Mouse (Mus musculus) testis, adult 2 months (tissue): ENCODE measurements at regions not wholly inside any gene's neighbourhood (a gene's known extent, or its start where the extent isn't known, plus 50 kb on each side); places are given as distances from the start of the nearest gene placed in this dataset.

ENCODE experiments used
- H3K27ac ChIP-seq: fragments of 200-500 bp; 2 replicates; pipeline ENCODE4 v1.5.1; 2012; ENCODE audit warnings: low read depth, low read length; ENCODE audit not compliant: control insufficient read depth, insufficient read depth
- H3K27me3 ChIP-seq: fragments of 200-500 bp; 2 replicates; pipeline ENCODE4 v1.6.1; 2012; ENCODE audit warnings: mild to moderate bottlenecking, low read length, moderate library complexity; ENCODE audit not compliant: control insufficient read depth, insufficient read depth
- H3K36me3 ChIP-seq: fragments of 200-500 bp; 2 replicates; pipeline ENCODE4 v1.6.1; 2012; ENCODE audit warnings: mild to moderate bottlenecking, low read length; ENCODE audit not compliant: control insufficient read depth, insufficient read depth
- H3K4me1 ChIP-seq: fragments of 200-500 bp; 2 replicates; pipeline ENCODE4 v1.6.1; 2012; ENCODE audit warnings: low read length; ENCODE audit not compliant: control insufficient read depth, insufficient read depth
- H3K4me3 ChIP-seq: fragments of 200-500 bp; 2 replicates; pipeline ENCODE4 v1.5.1; 2012; ENCODE audit warnings: low read depth, mild to moderate bottlenecking, low read length, moderate library complexity, mixed read lengths; ENCODE audit not compliant: control insufficient read depth
- CTCF ChIP-seq: fragments of 200-500 bp; IDR thresholded peaks from 2 replicates; pipeline ENCODE4 v1.5.1; 2012; ENCODE audit warnings: low read depth, mild to moderate bottlenecking, inconsistent platforms, low read length, moderate library complexity; ENCODE audit not compliant: control insufficient read depth, insufficient read depth, insufficient replicate concordance
- POLR2A ChIP-seq: fragments of 200-500 bp; IDR thresholded peaks from 2 replicates; pipeline ENCODE4 v1.6.1; 2012; ENCODE audit warnings: low read depth, mild to moderate bottlenecking, inconsistent platforms, low read length, moderate library complexity; ENCODE audit not compliant: control insufficient read depth

GRCm38 (mm10) chr13:44583614-44584013 is 145.7 kb upstream of the Jarid2 start:
- Histone ChIP-seq H3K27ac (no peak overlapping the region), H3K27me3 (no peaks in the 10 kb centered on the region), H3K36me3 (no peaks in the 10 kb centered on the region), H3K4me1 (no peaks in the 10 kb centered on the region), H3K4me3 (no peak overlapping the region)
- no peak for TF ChIP-seq CTCF
- TF ChIP-seq POLR2A = no peak

- H3K4me1 ChIP-seq = no peaks in the 10 kb centered on the region
- no peaks in the 10 kb centered on the region for H3K27me3 ChIP-seq
- no peak overlapping the region for H3K27ac ChIP-seq
- no peak overlapping the region for H3K4me3 ChIP-seq
- no peak for TF ChIP-seq CTCF
- no peak for TF ChIP-seq POLR2A
- H3K36me3 ChIP-seq = no peaks in the 10 kb centered on the region
These were observed 145.1 kb upstream of the Jarid2 start for GRCm38 (mm10) chr13:44584151-44584550.

- Histone ChIP-seq H3K4me3 (no peak overlapping the region), H3K4me1 (no peaks in the 10 kb centered on the region), H3K27ac (no peak overlapping the region), H3K27me3 (no peaks in the 10 kb centered on the region), H3K36me3 (no peaks in the 10 kb centered on the region)
- TF ChIP-seq POLR2A (no peak), CTCF (no peak)
These were observed 144.7 kb upstream of the Jarid2 start for GRCm38 (mm10) chr13:44584551-44584950.

- no peaks in the 10 kb centered on the region for H3K27me3 ChIP-seq
- H3K4me3 ChIP-seq = no peak overlapping the region
- no peaks in the 10 kb centered on the region for H3K4me1 ChIP-seq
- H3K27ac ChIP-seq = no peak overlapping the region
- H3K36me3 ChIP-seq = no peaks in the 10 kb centered on the region
- no peak for TF ChIP-seq CTCF
- no peak for TF ChIP-seq POLR2A
These were observed 141.4 kb upstream of the Jarid2 start for GRCm38 (mm10) chr13:44587846-44588245.

GRCm38 (mm10) chr13:44594645-44595044 is 134.6 kb upstream of the Jarid2 start:
- H3K4me3 ChIP-seq = no peak overlapping the region
- H3K27me3 ChIP-seq = no peaks in the 10 kb centered on the region
- TF ChIP-seq POLR2A (no peak), CTCF (no peak)
- H3K36me3 ChIP-seq = no peaks in the 10 kb centered on the region
- no peaks in the 10 kb centered on the region for H3K4me1 ChIP-seq
- H3K27ac ChIP-seq = no peak overlapping the region

- Histone ChIP-seq H3K27ac (no peak overlapping the region), H3K27me3 (no peaks in the 10 kb centered on the region), H3K36me3 (no peaks in the 10 kb centered on the region), H3K4me1 (no peaks in the 10 kb centered on the region), H3K4me3 (peak overlapping the region; percentile 80; the same call in 1 of the 2 replicates)
- TF ChIP-seq POLR2A = no peak
- TF ChIP-seq CTCF = no peak
These were observed 131.6 kb upstream of the Jarid2 start for GRCm38 (mm10) chr13:44597666-44598065.

GRCm38 (mm10) chr13:44601024-44601423 is 128.2 kb upstream of the Jarid2 start:
- Histone ChIP-seq H3K4me3 (no peak overlapping the region), H3K36me3 (no peaks in the 10 kb centered on the region), H3K27ac (no peak overlapping the region), H3K4me1 (no peaks in the 10 kb centered on the region), H3K27me3 (no peaks in the 10 kb centered on the region)
- TF ChIP-seq POLR2A (no peak), CTCF (no peak)

- no peak for TF ChIP-seq POLR2A
- no peak for TF ChIP-seq CTCF
- no peaks in the 10 kb centered on the region; the same call in 1 of the 2 replicates for H3K4me1 ChIP-seq
- H3K4me3 ChIP-seq = no peak overlapping the region
- no peak overlapping the region for H3K27ac ChIP-seq
- no peaks in the 10 kb centered on the region for H3K36me3 ChIP-seq
- H3K27me3 ChIP-seq = no peaks in the 10 kb centered on the region
These were observed 126.6 kb upstream of the Jarid2 start for GRCm38 (mm10) chr13:44602658-44603057.
